Mouse (Mus musculus) cortical plate, adult 2 months (tissue): ENCODE data around the gene Copz1.

ENCODE experiments used
- CTCF ChIP-seq: fragments of 200-500 bp; IDR thresholded peaks from 2 replicates; pipeline ENCODE4 v1.5.1; 2011; ENCODE audit warnings: mild to moderate bottlenecking, control low read depth, low read length; ENCODE audit not compliant: insufficient read depth; ENCODE audit errors: extremely low read depth
- POLR2A ChIP-seq: fragments of 200-500 bp; IDR thresholded peaks from 2 replicates; pipeline ENCODE4 v1.6.1; 2011; ENCODE audit warnings: mild to moderate bottlenecking, low read length, control low read depth; ENCODE audit not compliant: insufficient read depth; ENCODE audit errors: extremely low read depth

- TF ChIP-seq CTCF (no peak), POLR2A (no peak)
Observed at GRCm38 (mm10) chr15:103335488-103336235, 63.1 kb downstream of the Copz1 start.
